Mouse (Mus musculus): ENCODE measurements around the gene Aldh8a1.

The Aldh8a1 gene

GRCm38 (mm10) chr10:21376682-21377473 lies at the start of gene Aldh8a1:
Gene Aldh8a1 (plus strand): TSS chr10:21377291.
- no peak for DNase-seq (ENCODE audit: low read depth, low spot score)

DNA sequence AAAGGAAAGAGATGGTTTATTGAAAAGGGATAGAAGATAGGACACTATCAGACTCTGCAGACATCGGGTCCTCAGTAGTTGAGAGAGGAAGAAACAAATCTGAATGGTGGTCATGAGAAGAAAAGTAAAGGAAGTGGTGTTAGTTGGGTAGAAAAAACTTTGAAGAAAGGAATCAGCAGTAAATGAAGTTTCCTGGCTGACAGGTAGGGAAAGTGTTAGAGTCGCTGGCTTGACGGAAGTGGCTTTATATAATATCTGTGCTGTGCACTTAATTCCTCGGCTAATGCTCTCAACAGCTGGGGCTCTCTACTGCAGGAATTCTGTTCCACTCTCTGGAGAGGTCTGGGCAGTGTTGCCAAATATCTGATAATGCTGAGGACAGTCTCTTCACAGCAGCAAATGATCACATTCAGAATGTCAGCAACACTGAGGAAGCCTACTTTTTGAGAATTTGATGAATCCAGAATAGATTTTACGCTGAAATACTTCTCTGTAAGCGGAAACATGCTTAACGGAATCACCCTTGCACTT lies 49.4 kb upstream of the Aldh8a1 start:
- no peak for DNase-seq (ENCODE audit: low read depth, low spot score)

DNA sequence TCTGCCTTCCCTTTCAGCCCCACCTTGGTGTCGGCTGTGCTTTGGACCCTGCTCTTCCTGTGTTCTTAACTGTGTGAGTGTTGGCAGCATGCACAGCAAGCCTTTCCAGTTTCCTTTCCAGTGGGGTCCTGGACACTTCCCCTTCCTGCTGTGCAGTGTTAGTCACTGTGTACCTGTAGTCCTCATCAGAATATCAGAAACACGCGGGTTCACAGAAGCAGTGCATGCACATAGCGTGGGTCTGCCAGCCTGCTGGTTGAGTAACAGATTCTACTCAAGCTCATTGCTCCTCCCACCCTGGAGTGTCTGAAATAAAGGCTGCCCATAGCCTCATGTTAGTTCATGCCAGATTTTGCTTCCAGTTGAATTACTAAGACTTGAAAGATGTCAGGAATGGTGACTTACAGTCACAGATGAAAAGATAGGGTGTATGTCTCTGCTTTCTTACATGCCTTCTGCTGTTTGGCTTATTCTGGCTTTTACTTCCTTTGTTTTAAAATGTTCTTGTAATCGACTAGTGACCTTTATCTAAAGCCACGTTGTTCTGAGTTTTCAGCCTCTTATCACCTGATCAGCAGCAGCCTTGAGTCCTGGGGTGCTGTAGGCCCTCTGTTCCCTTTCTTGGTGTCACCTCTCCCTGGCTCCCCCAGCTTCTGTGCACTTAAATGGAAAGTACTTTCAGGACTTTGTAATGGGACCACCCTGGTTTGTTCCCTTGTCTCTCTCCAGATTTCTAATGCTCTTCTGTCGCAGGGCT lies 42.6 kb upstream of the Aldh8a1 start:
- DNase-seq (ENCODE audit: low read depth, low spot score) = no peak

- no peak for DNase-seq (ENCODE audit: low read depth, low spot score)
Observed at GRCm38 (mm10) chr10:21335534-21335933, 41.6 kb upstream of the Aldh8a1 start.

DNA sequence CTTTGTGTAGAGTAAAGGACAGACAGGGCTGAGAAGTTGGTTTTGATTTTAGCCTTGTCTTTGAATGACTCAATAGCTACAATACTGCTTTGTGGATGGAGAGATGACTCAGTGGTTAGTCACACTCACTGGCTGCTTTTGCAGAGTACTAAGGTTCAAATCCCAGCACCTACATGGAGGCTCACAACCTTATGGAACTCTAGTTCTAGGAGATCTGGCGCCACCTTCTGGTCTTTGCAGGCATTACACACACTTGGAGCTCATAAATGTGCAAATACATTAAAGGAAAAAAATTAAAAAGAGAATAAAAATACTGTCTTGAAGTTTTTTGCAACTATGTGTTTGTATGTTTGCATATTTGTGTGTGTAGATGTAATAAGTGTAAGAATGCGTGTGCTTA lies 39.9 kb upstream of the Aldh8a1 start:
- peak; percentile 62 for DNase-seq (ENCODE audit: low read depth, low spot score)

DNA sequence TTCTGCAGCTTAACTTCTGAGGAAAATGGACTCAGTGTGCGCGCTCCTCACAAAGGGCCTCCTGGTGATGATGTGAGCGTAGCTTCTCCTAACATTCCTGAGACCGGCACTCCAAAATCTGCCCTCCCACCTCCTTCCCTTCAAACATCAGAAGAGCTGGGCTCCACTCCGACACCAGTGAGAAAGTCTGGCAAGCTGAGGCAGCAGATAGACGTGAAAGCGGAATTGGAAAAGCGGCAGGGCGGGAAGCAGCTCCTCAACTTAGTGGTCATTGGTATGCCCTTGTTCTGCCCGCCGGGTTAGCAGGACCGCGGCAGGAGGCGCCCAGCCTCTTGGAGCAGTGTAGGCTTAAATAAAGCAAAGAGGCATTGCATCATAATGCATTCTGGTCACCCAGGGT lies 35.4 kb upstream of the Aldh8a1 start:
- no peak for DNase-seq (ENCODE audit: low read depth, low spot score)

DNA sequence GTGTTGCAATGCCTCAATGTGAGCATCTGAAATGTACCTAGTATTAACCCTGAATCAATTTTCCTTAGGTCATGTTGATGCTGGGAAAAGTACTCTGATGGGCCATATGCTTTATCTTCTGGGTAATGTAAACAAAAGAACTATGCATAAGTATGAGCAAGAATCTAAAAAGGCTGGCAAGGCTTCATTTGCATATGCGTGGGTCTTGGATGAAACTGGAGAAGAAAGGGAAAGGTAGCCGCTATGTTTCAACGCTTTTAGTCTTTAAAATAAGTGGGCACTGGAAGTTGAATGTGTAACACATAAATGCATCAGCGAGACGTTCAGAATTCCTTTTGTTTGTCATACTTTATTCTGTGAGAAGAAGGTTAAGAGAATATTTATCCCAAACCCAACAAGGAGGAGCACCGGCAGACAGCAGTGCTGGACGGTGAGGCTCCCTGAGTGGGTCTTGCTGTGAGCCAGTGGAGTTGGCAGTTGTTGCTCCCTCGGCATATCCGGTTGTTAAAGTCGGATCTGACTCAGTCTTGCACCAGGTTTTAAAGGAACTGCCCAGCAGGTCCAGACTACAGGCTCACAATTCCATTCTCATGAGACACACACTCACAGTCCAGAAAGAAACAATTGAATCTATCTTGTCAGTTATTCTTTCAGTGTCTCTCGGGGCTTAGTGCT lies 34.6 kb upstream of the Aldh8a1 start:
- DNase-seq (ENCODE audit: low read depth, low spot score) = no peak

DNA sequence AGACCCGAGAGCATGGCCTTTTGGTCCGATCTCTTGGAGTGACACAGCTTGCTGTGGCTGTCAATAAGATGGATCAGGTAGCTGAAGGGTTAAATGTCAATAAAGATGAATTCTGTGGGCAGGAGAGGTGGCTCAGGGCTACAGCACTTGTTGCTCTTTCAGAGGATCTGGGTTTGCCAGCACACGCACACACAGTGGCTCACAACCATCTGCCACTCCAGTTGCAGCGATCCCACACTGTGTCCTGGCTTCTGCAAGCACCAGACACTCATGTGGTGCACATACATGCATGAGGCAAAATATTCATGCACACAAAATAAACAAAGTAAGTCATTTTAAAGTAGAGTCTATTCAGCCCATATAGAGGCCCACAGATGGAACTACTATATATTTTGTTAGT lies 29.8 kb upstream of the Aldh8a1 start:
- DNase-seq (ENCODE audit: low read depth, low spot score) = no peak

- DNase-seq (ENCODE audit: low read depth, low spot score) = no peak
Observed at GRCm38 (mm10) chr10:21349449-21349848, 27.6 kb upstream of the Aldh8a1 start.

DNA sequence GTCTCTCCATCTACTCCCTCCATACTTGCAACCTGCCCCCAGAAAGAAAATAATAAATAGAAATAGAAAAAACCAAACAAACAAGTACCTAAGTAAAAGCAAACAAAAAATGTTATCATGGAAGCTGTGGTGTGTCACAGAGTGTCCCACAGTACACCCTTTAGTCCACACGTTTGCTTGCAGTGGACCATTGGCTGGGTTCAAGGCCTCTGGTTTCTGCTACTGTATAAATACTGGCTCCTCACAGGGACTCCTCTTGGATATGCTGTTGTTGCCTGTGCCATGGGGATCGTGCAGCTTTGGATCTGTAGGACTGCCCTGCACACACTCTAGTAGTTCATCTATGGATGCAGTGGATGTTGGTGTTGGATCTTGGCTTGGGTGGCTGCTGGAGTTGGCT lies 27.1 kb upstream of the Aldh8a1 start:
- DNase-seq (ENCODE audit: low read depth, low spot score) = no peak

- DNase-seq (ENCODE audit: low read depth, low spot score) = no peak
Observed at GRCm38 (mm10) chr10:21350531-21351515, 26.3 kb upstream of the Aldh8a1 start.

GRCm38 (mm10) chr10:21351766-21352165 lies 25.3 kb upstream of the Aldh8a1 start:
- DNase-seq (ENCODE audit: low read depth, low spot score) = no peak

GRCm38 (mm10) chr10:21353890-21354289 lies 23.2 kb upstream of the Aldh8a1 start:
- no peak for DNase-seq (ENCODE audit: low read depth, low spot score)

DNA sequence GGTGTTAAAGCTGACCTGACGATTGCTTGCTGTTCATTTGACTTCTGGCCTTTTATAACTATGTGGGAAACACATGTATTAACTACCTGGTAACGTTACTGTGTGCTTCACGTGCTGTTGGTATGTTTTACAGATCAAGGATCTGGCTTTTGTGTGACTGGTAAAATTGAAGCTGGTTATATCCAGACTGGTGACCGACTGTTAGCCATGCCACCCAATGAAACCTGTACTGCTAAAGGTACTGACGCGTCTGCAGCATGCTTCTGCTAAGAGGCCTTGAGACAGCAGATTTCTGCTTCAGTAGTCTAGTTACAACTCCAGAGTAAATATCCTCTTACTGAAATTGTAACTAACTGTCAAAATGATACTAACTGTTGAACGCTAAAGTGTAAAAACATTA lies 22.6 kb upstream of the Aldh8a1 start:
- DNase-seq (ENCODE audit: low read depth, low spot score) = no peak

GRCm38 (mm10) chr10:21357986-21358385 lies 19.1 kb upstream of the Aldh8a1 start:
- DNase-seq (ENCODE audit: low read depth, low spot score) = no peak

- DNase-seq (ENCODE audit: low read depth, low spot score) = no peak
Observed at GRCm38 (mm10) chr10:21359086-21359485, 18.0 kb upstream of the Aldh8a1 start.

- no peak for DNase-seq (ENCODE audit: low read depth, low spot score)
Observed at GRCm38 (mm10) chr10:21361871-21362270, 15.2 kb upstream of the Aldh8a1 start.

DNA sequence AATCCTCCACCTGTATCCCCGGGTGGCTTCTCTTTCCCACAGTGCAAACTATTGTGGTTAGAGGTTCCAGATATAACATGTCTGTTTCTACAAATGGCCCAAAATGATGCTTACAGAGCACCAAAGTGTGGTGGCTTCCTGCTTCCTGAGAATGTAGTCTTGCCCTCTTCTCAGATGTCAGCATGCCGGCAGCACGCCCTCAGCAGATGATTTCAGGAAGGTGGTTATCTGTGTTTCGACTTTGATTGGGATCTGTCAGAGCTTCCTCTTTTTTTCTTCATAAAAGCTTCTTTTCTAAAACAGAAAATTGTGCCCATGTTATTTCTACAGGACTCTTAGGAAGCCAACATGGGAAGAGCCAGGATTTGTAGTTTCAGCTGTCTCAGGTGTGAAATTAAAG lies 13.8 kb upstream of the Aldh8a1 start:
- DNase-seq (ENCODE audit: low read depth, low spot score) = no peak

DNA sequence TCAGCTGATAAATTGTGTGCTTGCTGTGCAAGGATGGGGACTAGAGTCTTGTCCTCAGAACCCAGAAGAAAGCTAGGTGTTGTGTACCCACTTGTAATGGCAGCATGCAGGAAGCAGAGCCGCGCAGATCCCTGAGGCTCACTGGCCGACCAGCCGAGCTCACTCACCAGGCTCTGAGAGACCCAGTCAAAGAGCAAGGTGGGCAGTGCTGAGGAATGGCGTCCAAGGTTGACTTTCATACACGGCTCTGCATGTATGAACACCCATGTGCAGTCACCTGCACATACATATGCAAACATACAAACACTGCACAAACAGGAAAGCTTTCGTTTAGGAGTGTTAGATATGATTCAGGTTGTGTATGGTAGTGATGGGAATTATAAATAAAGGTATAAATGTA lies 12.1 kb upstream of the Aldh8a1 start:
- DNase-seq (ENCODE audit: low read depth, low spot score) = no peak

DNA sequence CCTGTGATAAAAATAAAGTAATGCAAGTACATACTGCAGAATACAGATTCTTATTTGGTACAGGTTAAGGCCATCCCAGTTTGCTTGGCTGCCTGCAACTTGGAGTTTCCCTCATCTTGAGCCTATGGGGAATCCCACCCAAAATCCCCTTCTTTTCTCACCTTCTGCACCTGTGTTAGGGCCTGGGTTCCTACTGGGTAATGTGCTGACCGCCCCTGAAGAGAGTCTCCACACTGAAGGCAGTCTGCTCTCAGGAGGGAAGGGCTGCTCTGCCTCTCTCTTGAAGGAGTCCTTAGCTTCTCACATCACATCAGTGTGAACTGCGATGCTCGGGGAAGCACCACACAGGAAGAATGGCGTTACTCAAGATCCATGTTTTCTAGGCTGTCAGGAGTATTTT lies 11.2 kb upstream of the Aldh8a1 start:
- DNase-seq (ENCODE audit: low read depth, low spot score) = no peak

GRCm38 (mm10) chr10:21366471-21366870 lies 10.6 kb upstream of the Aldh8a1 start:
- no peak for DNase-seq (ENCODE audit: low read depth, low spot score)
